Mouse (Mus musculus): ENCODE measurements around the gene Piezo1. TPM values are rescaled to one million over a fixed set of nuclear protein-coding genes. Genes with fewer than 3 reads are reported as not detected.

The Piezo1 gene
- polyA plus RNA-seq (2015; fragmentation: Nextera tagmentation; extraction: Ambion mirVana) = 11.5 and 13.9 TPM in 2 replicates

DNA sequence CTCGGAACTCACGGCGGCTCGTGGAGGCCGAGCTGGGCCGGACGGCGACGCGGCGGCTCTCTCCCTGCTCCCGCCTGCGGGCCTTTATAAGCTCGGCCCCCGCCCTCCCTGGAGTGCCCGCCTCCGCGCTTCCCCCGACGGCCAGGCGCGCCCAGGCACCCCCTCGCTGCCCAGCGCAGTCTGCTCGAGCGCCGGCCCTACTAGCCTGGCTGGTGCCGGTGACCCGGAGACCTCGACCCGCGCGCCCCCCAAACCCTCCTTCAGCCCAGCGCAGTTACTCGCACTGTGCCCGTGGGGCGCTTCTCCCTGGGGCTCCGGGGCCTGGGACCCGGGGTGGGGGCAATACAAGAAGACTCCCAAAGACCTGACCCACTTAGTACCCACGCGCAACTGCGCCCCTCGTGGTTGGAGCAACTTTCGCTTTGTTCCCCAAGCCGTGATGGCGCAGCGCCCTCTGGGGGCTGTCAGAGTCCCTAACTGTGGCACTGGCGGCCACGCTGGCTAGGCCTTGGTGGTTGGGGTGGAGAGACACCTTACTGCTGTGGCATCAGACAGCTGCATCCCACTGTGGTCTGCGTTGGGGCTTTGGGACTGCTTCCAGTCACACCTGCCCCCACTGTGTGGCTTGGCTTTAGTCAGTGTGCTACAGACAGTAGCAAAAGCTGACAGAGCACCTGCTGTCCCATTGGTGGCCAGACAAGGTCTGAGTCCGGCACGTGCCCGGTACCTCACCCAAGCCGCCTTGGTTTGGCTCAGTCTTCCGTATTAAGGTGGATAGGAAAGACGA lies at the start of gene Piezo1:
Piezo1 (minus strand) TSS at position 65 of the 787 bp plus-strand sequence.
- H3K36me3 ChIP-seq = no peaks in the 10 kb centered on the region
- H3K4me3 ChIP-seq = peak within 1 kb of the TSS; percentile 79
- peak; percentile 77 for ATAC-seq (replicated peaks; ENCODE audit: insufficient number of reproducible peaks, insufficient read depth, low FRiP score, low read depth)
- peaks cover 42% of the 10 kb centered on the region for H3K4me1 ChIP-seq (replicated peaks)
- peak within 1 kb of the TSS; percentile 95 for H3K4me2 ChIP-seq
- peak within 1 kb of the TSS; percentile 84 for H3K9ac ChIP-seq
- 10% methylated on average over 56 of the region's 56 CpGs for WGBS
- peak within 1 kb of the TSS; percentile 85 for H3K27ac ChIP-seq
- H3K27me3 ChIP-seq = no peaks in the 10 kb centered on the region
- no peaks in the 10 kb centered on the region for H3K9me3 ChIP-seq (replicated peaks)

DNA sequence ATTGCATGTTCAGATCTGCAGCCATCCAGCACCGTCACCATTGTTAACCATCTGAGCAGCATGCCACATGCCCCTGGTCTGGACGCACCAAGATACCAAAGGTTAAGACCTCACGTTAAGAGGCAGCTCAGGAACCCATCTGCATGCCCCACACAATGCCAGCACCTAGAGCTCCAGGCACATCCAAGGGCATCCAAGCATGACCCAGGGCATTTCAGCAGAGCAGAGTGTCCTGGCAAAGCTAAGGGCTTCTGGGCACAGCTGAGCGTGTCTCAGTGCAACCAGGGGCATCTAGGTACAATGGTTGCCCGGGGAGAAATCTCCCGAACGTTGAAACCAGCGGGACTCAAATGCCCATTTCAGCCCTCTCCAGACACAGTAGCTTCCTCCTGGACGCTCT lies 49.5 kb upstream of the Piezo1 start:
- peaks cover 12% of the 10 kb centered on the region for H3K4me1 ChIP-seq (replicated peaks)

DNA sequence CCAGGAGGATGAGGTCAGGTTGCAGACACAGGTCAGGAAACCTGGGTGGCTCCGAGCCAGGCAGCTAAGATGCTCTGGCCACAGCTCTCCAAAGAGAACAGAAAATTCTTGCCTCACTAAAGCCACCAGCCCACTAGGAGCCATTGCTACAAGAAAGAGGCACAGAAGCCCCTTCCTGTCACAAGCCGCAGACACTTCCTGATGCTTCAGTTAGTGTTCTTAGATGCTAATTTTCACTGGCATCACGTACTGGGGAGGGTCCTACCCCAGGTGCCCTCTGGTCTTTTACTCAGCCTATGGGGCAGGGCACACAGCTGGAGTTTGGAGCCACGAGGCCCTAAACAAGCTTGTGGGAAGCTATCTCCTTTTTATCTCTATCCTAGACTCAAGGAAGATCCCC lies 44.9 kb upstream of the Piezo1 start:
- Histone ChIP-seq H3K9me3 (replicated peaks) (no peaks in the 10 kb centered on the region), H3K27ac (no peak overlapping the region), H3K4me3 (no peak overlapping the region), H3K4me2 (no peak overlapping the region), H3K4me1 (replicated peaks) (no peaks in the 10 kb centered on the region), H3K36me3 (no peaks in the 10 kb centered on the region), H3K27me3 (no peaks in the 10 kb centered on the region), H3K9ac (no peak overlapping the region)
- no peak for ATAC-seq (replicated peaks; ENCODE audit: insufficient number of reproducible peaks, insufficient read depth, low FRiP score, low read depth)
- 54% methylated on average over 4 of the region's 4 CpGs for WGBS

More for the DNA sequence above, 49.5 kb upstream of the Piezo1 start:
- 90% methylated on average over 9 of the region's 9 CpGs for WGBS
- H3K9ac ChIP-seq = no peak overlapping the region
- H3K27ac ChIP-seq = no peak overlapping the region
- no peak overlapping the region for H3K4me2 ChIP-seq
- no peaks in the 10 kb centered on the region for H3K27me3 ChIP-seq
- ATAC-seq (replicated peaks; ENCODE audit: insufficient number of reproducible peaks, insufficient read depth, low FRiP score, low read depth) = no peak
- no peaks in the 10 kb centered on the region for H3K36me3 ChIP-seq
- H3K4me3 ChIP-seq = no peak overlapping the region
- no peaks in the 10 kb centered on the region for H3K9me3 ChIP-seq (replicated peaks)

DNA sequence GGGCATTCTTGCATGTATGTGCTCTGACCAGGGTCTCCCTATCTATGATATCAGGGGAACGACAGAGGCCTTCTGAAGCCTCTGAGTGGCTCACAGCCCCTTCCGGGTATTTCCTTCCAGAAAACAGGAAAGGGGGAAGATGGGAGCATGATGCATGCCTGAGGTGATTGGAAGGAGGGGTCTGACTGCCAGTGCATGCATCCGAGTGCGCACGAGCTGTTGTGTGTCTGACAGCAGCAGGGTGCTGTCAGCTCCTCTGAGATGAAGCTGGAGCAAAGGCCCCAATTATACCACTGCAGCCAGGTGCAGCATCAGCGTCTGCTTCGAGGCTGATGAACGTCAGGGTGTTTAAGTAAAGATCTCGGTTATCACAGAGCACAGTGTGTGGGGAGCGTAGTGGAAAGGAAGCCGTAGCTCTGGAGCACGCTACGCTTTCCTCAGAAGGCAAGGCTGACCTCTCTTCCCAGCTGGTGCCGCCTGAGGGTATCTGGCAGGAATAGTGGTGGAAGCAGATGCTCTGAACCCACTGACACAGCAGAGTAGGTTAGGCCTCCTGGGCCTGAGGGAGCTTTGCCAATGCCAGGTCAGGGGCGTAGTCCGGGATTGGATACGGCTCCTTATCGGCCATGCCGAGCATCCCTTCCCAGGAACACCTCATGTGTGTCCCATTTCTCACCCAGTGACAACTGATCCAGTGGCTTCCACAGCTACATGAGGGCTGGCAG lies 42.8 kb upstream of the Piezo1 start:
- WGBS = 73% methylated on average over 19 of the region's 19 CpGs
- H3K36me3 ChIP-seq = no peaks in the 10 kb centered on the region
- no peak overlapping the region for H3K4me3 ChIP-seq
- no peak for ATAC-seq (replicated peaks; ENCODE audit: insufficient number of reproducible peaks, insufficient read depth, low FRiP score, low read depth)
- no peak overlapping the region for H3K4me2 ChIP-seq
- H3K27ac ChIP-seq = no peak overlapping the region
- H3K4me1 ChIP-seq (replicated peaks) = no peaks in the 10 kb centered on the region
- no peak overlapping the region for H3K9ac ChIP-seq
- H3K27me3 ChIP-seq = no peaks in the 10 kb centered on the region
- H3K9me3 ChIP-seq (replicated peaks) = no peaks in the 10 kb centered on the region

DNA sequence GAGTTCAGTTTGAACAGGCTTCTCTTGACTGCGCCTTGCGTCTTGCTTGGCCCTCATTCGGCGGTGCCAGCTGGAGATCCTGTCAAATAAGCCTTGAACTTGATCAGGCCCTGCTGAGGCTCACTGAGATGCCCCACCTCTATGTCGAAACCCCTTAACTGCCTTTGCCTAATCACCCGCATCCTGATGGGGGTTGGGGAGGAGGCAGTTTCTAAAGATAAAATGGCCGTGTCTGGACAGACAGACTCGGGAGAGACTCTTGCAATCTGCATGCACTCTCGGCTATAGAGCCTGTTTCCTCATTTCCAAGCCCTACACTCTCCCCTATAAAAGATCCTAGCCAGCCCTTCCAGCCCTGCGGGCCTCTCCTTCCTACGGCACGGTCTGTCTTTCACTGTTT lies 42.1 kb upstream of the Piezo1 start:
- ATAC-seq (replicated peaks; ENCODE audit: insufficient number of reproducible peaks, insufficient read depth, low FRiP score, low read depth) = no peak
- Histone ChIP-seq H3K9ac (no peak overlapping the region), H3K4me1 (replicated peaks) (no peaks in the 10 kb centered on the region), H3K27ac (no peak overlapping the region), H3K36me3 (no peaks in the 10 kb centered on the region), H3K9me3 (replicated peaks) (no peaks in the 10 kb centered on the region), H3K4me2 (no peak overlapping the region), H3K27me3 (no peaks in the 10 kb centered on the region), H3K4me3 (no peak overlapping the region)
- WGBS = 58% methylated on average over 12 of the region's 12 CpGs

DNA sequence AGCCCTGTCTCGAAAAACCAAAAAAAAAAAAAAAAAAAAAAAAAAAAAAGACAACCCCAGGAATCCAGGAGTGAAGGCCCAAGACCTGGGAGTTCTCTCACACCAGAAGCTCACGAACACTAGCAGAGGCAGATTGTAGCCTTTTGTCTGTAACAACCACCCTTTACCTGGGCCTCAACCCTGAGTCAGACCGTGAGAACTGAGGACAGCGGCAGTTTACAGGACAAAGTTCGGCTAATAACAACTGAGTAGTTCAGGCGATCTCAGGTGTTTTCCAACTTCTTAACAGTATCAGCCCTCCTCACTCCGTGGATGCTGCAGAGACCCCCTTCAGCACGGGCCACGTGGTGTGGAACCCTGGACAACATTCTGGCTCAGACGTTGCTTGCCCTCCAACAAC lies 35.6 kb upstream of the Piezo1 start:
- no peak for ATAC-seq (replicated peaks; ENCODE audit: insufficient number of reproducible peaks, insufficient read depth, low FRiP score, low read depth)
- Histone ChIP-seq H3K4me2 (no peak overlapping the region), H3K4me1 (replicated peaks) (no peaks in the 10 kb centered on the region), H3K27ac (no peak overlapping the region), H3K4me3 (no peak overlapping the region), H3K9ac (no peak overlapping the region), H3K9me3 (replicated peaks) (no peaks in the 10 kb centered on the region), H3K27me3 (no peaks in the 10 kb centered on the region), H3K36me3 (no peaks in the 10 kb centered on the region)
- 82% methylated on average over 10 of the region's 10 CpGs for WGBS

DNA sequence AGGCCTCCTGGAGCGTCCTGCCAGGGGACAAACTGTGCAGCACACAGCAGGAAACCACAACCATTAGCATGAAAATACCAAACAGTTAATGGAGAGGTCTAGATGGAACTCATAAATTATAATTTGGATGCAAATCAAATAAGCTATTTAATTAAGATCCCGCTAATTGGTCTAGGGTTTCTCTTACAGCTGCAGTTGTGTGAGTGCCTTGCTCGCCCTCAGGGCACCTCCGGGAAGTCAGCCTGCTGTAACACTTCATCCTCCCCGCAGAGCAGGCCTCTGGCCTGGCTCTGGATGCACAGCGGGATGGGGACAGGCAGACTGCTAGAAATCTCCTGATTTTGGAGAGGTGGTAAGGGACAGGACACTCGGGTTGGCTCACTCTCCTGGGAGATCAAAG lies 35.0 kb upstream of the Piezo1 start:
- H3K4me2 ChIP-seq = no peak overlapping the region
- 74% methylated on average over 7 of the region's 7 CpGs for WGBS
- H3K36me3 ChIP-seq = no peaks in the 10 kb centered on the region
- H3K27me3 ChIP-seq = no peaks in the 10 kb centered on the region
- ATAC-seq (replicated peaks; ENCODE audit: insufficient number of reproducible peaks, insufficient read depth, low FRiP score, low read depth) = no peak
- no peaks in the 10 kb centered on the region for H3K9me3 ChIP-seq (replicated peaks)
- no peak overlapping the region for H3K9ac ChIP-seq
- H3K4me3 ChIP-seq = no peak overlapping the region
- no peaks in the 10 kb centered on the region for H3K4me1 ChIP-seq (replicated peaks)
- H3K27ac ChIP-seq = no peak overlapping the region

DNA sequence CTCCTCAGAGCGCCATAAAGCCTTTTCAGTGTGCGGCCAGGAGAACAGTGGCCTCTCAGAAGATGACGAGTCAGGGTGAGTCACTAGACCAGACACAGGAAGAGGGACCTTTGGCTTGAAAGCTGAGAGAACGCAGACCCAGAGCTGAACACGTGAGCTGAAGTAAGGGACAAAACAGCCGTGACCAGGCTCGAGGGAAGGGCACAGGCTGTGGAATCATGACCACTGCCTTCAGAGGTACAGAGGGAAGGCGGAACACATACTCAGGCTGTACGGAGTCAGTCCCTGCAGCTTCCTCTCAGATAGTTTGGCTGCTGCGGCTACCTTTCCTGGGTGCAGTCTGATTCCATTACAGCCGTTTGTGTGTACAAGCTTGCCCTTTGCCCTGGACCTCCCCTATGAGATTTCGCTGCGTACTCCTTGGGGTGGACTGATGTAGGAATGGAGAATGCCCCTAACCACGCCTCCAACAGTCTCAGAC lies 34.3 kb upstream of the Piezo1 start:
- no peak for ATAC-seq (replicated peaks; ENCODE audit: insufficient number of reproducible peaks, insufficient read depth, low FRiP score, low read depth)
- WGBS = 53% methylated on average over 14 of the region's 14 CpGs
- Histone ChIP-seq H3K9ac (no peak overlapping the region), H3K36me3 (no peaks in the 10 kb centered on the region), H3K27me3 (no peaks in the 10 kb centered on the region), H3K4me2 (no peak overlapping the region), H3K4me1 (replicated peaks) (no peaks in the 10 kb centered on the region), H3K27ac (no peak overlapping the region), H3K9me3 (replicated peaks) (no peaks in the 10 kb centered on the region), H3K4me3 (no peak overlapping the region)

DNA sequence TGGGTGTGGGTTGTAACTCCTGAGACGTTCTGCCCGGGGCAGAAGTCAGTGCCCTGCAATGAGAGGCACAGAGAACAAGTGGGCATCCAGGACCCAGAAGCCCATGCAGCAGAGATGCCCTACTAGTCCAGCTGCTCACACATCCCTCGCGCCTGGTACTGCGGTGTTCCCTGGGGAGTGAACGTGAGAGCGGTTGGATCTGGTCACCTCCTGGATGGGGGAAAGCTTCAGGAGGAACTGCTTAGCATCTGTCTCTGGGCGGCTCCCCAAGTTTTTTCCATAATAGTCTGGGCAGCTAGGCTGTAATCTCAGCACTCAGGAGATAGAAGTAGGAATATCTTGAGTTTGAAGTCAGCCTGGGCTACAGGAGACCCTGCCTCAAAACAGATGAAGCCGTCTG lies 33.9 kb upstream of the Piezo1 start:
- Histone ChIP-seq H3K9me3 (replicated peaks) (no peaks in the 10 kb centered on the region), H3K27me3 (no peaks in the 10 kb centered on the region), H3K36me3 (no peaks in the 10 kb centered on the region), H3K4me2 (no peak overlapping the region), H3K4me3 (no peak overlapping the region), H3K4me1 (replicated peaks) (peaks cover under 1% of the 10 kb centered on the region; the same call in 1 of the 2 replicates), H3K9ac (no peak overlapping the region), H3K27ac (no peak overlapping the region)
- no peak for ATAC-seq (replicated peaks; ENCODE audit: insufficient number of reproducible peaks, insufficient read depth, low FRiP score, low read depth)
- 73% methylated on average over 9 of the region's 9 CpGs for WGBS

DNA sequence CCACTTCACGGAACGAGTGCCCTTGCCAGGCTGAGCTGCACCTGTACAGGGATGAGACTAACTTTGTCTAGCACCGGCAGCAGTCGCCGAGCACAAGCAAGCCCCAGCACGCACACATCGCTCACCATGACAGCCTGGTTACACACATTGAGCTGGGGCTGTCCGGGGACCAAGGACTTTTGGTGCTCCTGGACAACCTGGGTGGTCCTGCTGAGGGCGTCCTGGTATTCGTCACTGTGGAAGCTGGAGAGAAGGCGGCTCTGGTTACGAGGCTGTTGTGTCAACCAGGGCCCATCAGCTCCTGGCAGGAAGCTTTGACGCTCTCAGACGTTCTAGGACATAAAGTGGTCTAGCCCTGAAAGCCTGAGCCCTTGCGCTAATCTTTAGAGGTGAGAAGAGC lies 29.8 kb upstream of the Piezo1 start:
- Histone ChIP-seq H3K4me3 (no peak overlapping the region), H3K9me3 (replicated peaks) (no peaks in the 10 kb centered on the region), H3K27ac (no peak overlapping the region), H3K4me1 (replicated peaks) (peaks cover 26% of the 10 kb centered on the region), H3K9ac (no peak overlapping the region), H3K36me3 (no peaks in the 10 kb centered on the region), H3K27me3 (no peaks in the 10 kb centered on the region), H3K4me2 (no peak overlapping the region)
- ATAC-seq (replicated peaks; ENCODE audit: insufficient number of reproducible peaks, insufficient read depth, low FRiP score, low read depth) = no peak
- WGBS = 49% methylated on average over 14 of the region's 15 CpGs

DNA sequence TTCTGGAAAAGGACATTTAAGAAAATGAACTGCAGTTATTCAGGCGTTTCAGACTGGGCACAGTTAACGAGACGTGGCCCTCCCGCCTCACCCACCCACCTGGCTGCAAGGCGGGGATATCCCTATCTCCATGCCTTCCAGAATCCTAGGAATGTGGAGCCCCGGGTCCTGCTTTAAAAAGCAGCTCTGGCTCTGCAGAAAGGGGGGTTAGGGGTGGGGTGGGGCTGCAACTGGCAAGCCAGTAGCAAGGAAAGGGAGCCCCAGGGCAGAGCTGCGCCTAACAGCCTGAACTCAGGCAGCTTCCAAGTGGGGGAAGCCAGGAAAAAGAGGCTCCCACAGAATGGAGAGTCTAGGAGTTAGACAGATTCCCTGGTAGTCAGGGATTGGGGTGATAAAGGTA lies 28.1 kb upstream of the Piezo1 start:
- Histone ChIP-seq H3K4me3 (no peak overlapping the region), H3K4me1 (replicated peaks) (peaks cover 44% of the 10 kb centered on the region), H3K36me3 (no peaks in the 10 kb centered on the region), H3K27ac (no peak overlapping the region), H3K9ac (no peak overlapping the region), H3K9me3 (replicated peaks) (no peaks in the 10 kb centered on the region), H3K4me2 (no peak overlapping the region), H3K27me3 (no peaks in the 10 kb centered on the region)
- no peak for ATAC-seq (replicated peaks; ENCODE audit: insufficient number of reproducible peaks, insufficient read depth, low FRiP score, low read depth)
- 27% methylated on average over 7 of the region's 7 CpGs for WGBS

Data from heart, embryonic 15.5 days (tissue).